Mouse (Mus musculus) C2C12 (cell line): ENCODE measurements around the gene Pdgfc.

Experiments used
- CEBPB ChIP-seq: IDR thresholded peaks from one replicate; pipeline ENCODE4 v1.6.1; 2011; ENCODE audit warnings: low read depth, mild to moderate bottlenecking, control low read depth, moderate library complexity
- CTCF ChIP-seq: IDR thresholded peaks from one replicate; pipeline ENCODE4 v1.5.1; 2011; ENCODE audit not compliant: control insufficient read depth, insufficient read depth, insufficient read length
- FOSL1 ChIP-seq: IDR thresholded peaks from one replicate; pipeline ENCODE4 v1.8.0; 2011; ENCODE audit warnings: mild to moderate bottlenecking, low read length; ENCODE audit not compliant: poor library complexity, insufficient read depth, severe bottlenecking
- MAX ChIP-seq: IDR thresholded peaks from one replicate; pipeline ENCODE4 v1.6.1; 2011; ENCODE audit warnings: mild to moderate bottlenecking, control low read depth
- MYOD1 ChIP-seq: IDR thresholded peaks from one replicate; pipeline ENCODE4 v1.6.1; 2011; ENCODE audit warnings: low read depth; ENCODE audit not compliant: control insufficient read depth, insufficient read length
- USF1 ChIP-seq: IDR thresholded peaks from one replicate; pipeline ENCODE4 v1.6.1; 2011; ENCODE audit warnings: low read depth, mild to moderate bottlenecking, control low read depth, moderate library complexity

GRCm38 (mm10) chr3:81009899-81010298 lies 26.3 kb upstream of the Pdgfc start:
- TF ChIP-seq CTCF, result no peak
- TF ChIP-seq USF1, result no peak
- TF ChIP-seq MAX, result no peak
- no peak for TF ChIP-seq CEBPB
- TF ChIP-seq MYOD1, result no peak
- TF ChIP-seq FOSL1, result no peak
